In the genomic region with DNA sequence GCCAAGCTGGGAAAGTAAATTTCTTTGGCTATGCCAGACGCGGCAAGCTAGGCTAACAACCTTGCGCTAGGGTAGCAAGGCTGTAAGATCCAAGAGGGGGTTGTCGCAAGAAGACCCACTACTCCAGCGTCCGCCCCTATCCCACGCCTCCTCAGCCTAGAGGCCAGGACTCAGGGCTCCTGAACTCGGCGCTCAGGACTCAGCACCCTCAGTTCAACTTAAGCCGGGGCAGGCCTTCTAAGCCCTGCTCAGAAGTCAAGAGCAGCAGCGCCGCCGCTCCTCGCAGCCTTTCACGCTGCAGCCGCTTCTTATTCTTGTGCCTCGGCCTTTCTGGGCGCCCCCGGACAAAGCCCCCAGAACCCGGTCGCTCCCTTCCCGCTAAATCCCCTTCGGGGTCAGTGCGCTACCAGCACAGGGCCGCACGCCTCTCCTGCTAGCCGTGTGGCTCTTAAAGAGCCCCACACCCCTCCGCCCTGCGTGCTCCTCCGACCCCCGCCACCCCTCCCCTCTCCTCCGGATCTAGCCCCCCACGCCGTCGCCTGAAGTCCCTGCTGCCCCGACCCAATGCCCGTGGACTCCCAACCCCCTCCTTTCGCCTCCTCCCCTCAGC, we compare ENCODE assay signal across 13 mouse cellular contexts. TPM values are rescaled to one million over a fixed set of nuclear protein-coding genes. Genes with fewer than 3 reads are reported as not detected.
A peak's percentile ranks its signal among the peaks of the same experiment; 100 is the strongest.
DNase-seq lines count a peak whose midpoint lies in the region; ATAC-seq and TF ChIP-seq lines count a peak whose summit lies in the region.
"Had no signal": no experiment of that assay in that cellular context is flagged by ENCODE, and none has a peak within 500 bp of the region (broad histone marks: within the 10 kb centered on the region; RNA-seq: fewer than 3 reads in every experiment).

No protein-coding gene starts in this region.

- 0 out of 2 replicates have a peak overlapping the region, but pooled peaks have one; percentile 21 for H3K9ac ChIP-seq in ES-Bruce4 (ENCODE audit: low read depth, poor library complexity, severe bottlenecking)
- no peak overlapping the region for H3K9ac ChIP-seq in embryonic facial prominence, embryonic 15.5 days
- no peak overlapping the region; the same call in 1 of the 2 replicates for H3K9ac ChIP-seq in limb, embryonic 13.5 days
- H3K9ac ChIP-seq: hindbrain, embryonic 15.5 days; neural tube, embryonic 13.5 days had no signal

- TF ChIP-seq CTCF in ES-Bruce4 (IDR thresholded peaks at IDR 0.05; ENCODE audit: low read depth, low read length): no peak

- no peaks in the 10 kb centered on the region for H3K36me3 ChIP-seq in heart, embryonic 10.5 days
- no peaks in the 10 kb centered on the region for H3K36me3 ChIP-seq in ES-Bruce4 (ENCODE audit: control insufficient read depth, insufficient read depth, low read length, poor library complexity, severe bottlenecking)
- no peaks in the 10 kb centered on the region for H3K36me3 ChIP-seq in embryonic facial prominence, embryonic 15.5 days
- H3K36me3 ChIP-seq in limb, embryonic 13.5 days: no peaks in the 10 kb centered on the region
- H3K36me3 ChIP-seq: hindbrain, embryonic 15.5 days; neural tube, embryonic 13.5 days had no signal

- H3K4me3 ChIP-seq in heart, embryonic 10.5 days: peak overlapping the region; percentile 40
- H3K4me3 ChIP-seq in ES-Bruce4 (ENCODE audit: low read depth, low read length): peak overlapping the region; percentile 19
- peak overlapping the region; percentile 21 for H3K4me3 ChIP-seq in embryonic facial prominence, embryonic 15.5 days (replicated peaks)
- H3K4me3 ChIP-seq in limb, embryonic 13.5 days: peak overlapping the region; percentile 22
- H3K4me3 ChIP-seq: hindbrain, embryonic 15.5 days; neural tube, embryonic 13.5 days had no signal

- H3K4me1 ChIP-seq in heart, embryonic 10.5 days: peaks cover 28% of the 10 kb centered on the region
- H3K4me1 ChIP-seq in ES-Bruce4 (ENCODE audit: control insufficient read depth, insufficient read depth, low read length): peaks cover 2% of the 10 kb centered on the region
- H3K4me1 ChIP-seq in embryonic facial prominence, embryonic 15.5 days: peaks cover 20% of the 10 kb centered on the region
- H3K4me1 ChIP-seq in limb, embryonic 13.5 days: peaks cover 25% of the 10 kb centered on the region

- WGBS in heart, embryonic 10.5 days: under 1% methylated on average over 38 of the region's 38 CpGs
- under 1% methylated on average over 38 of the region's 38 CpGs for WGBS in embryonic facial prominence, embryonic 15.5 days
- under 1% methylated on average over 38 of the region's 38 CpGs for WGBS in limb, embryonic 13.5 days

- TF ChIP-seq EP300 in ES-Bruce4 (IDR thresholded peaks at IDR 0.05; ENCODE audit: insufficient read depth, low read depth, low read length): no peak

- DNase-seq in heart, embryonic 10.5 days (ENCODE audit: low spot score): no peak
- DNase-seq in heart, postnatal 4 days: no peak
- no peak for DNase-seq in adrenal gland, adult 2 months
- no peak for DNase-seq in liver
- DNase-seq in left cerebral cortex, adult 8-10 months (ENCODE audit: low spot score in 2 of 2): no peak
- DNase-seq: adrenal gland, postnatal 36 days; cerebellum, adult 18-20 months; kidney, postnatal 4 days had no signal

- peak overlapping the region; percentile 30 for H3K4me2 ChIP-seq in embryonic facial prominence, embryonic 15.5 days (replicated peaks)
- H3K4me2 ChIP-seq in limb, embryonic 13.5 days (replicated peaks): peak overlapping the region; percentile 51
- H3K4me2 ChIP-seq: hindbrain, embryonic 15.5 days; neural tube, embryonic 13.5 days had no signal

- no peak overlapping the region for H3K27ac ChIP-seq in heart, embryonic 10.5 days
- H3K27ac ChIP-seq in ES-Bruce4 (ENCODE audit: insufficient read depth, low read length): no peak overlapping the region
- no peak overlapping the region for H3K27ac ChIP-seq in embryonic facial prominence, embryonic 15.5 days (replicated peaks)
- H3K27ac ChIP-seq in limb, embryonic 13.5 days: no peak overlapping the region
- H3K27ac ChIP-seq: hindbrain, embryonic 15.5 days; neural tube, embryonic 13.5 days had no signal

- no peak for ATAC-seq in embryonic facial prominence, embryonic 15.5 days (ENCODE audit: insufficient number of reproducible peaks, low FRiP score, low TSS enrichment, low read depth)
- 0 out of 2 replicates have a peak, but pooled peaks have one; percentile 13 for ATAC-seq in limb, embryonic 13.5 days (ENCODE audit: low FRiP score, low read depth)

- no peaks in the 10 kb centered on the region for H3K9me3 ChIP-seq in heart, embryonic 10.5 days
- H3K9me3 ChIP-seq in ES-Bruce4 (replicated peaks; ENCODE audit: control insufficient read depth, insufficient read depth, low read length, poor library complexity, severe bottlenecking): 0 out of 2 replicates have a peak, but pooled peaks cover 4% of the 10 kb centered on the region
- H3K9me3 ChIP-seq in embryonic facial prominence, embryonic 15.5 days (replicated peaks): no peaks in the 10 kb centered on the region
- no peaks in the 10 kb centered on the region for H3K9me3 ChIP-seq in limb, embryonic 13.5 days
- H3K9me3 ChIP-seq: hindbrain, embryonic 15.5 days; neural tube, embryonic 13.5 days had no signal

- no peak for TF ChIP-seq POLR2A in ES-Bruce4 (IDR thresholded peaks at IDR 0.05; ENCODE audit: insufficient read depth, low read length)

- peaks cover 100% of the 10 kb centered on the region for H3K27me3 ChIP-seq in heart, embryonic 10.5 days (ENCODE audit: insufficient read depth, poor library complexity, severe bottlenecking)
- H3K27me3 ChIP-seq in ES-Bruce4 (ENCODE audit: control insufficient read depth, insufficient read depth, low read length, poor library complexity, severe bottlenecking): peaks cover 61% of the 10 kb centered on the region
- peaks cover 100% of the 10 kb centered on the region for H3K27me3 ChIP-seq in embryonic facial prominence, embryonic 15.5 days
- peaks cover 100% of the 10 kb centered on the region for H3K27me3 ChIP-seq in limb, embryonic 13.5 days

RNA-seq across cellular contexts. Expression of a gene that starts 1.4 kb away (rescaled TPM):
- polyA plus RNA-seq in heart, embryonic 10.5 days (2016; fragmentation: Nextera tagmentation; extraction: Ambion mirVana): 0.06 TPM in 1 of 2 replicates, not detected in the other
- total RNA-seq in heart, postnatal 4 days (2021): not detected
- 0.26 TPM in 1 of 2 replicates, not detected in the other for polyA plus RNA-seq in ES-Bruce4 (2011; ENCODE audit: insufficient read depth, insufficient read length, low read depth, missing spikeins)
- 6.0 and 6.6 TPM in 2 replicates for polyA plus RNA-seq in embryonic facial prominence, embryonic 15.5 days (2015; fragmentation: Nextera tagmentation; extraction: Ambion mirVana)
- not detected in 2 replicates for polyA plus RNA-seq in limb, embryonic 13.5 days (2015; fragmentation: Nextera tagmentation; extraction: Ambion mirVana)
- total RNA-seq in adrenal gland, adult 2 months (2021): not detected
- polyA plus RNA-seq in adrenal gland, adult 2 months (2012; rRNA removed): not detected in 2 replicates
- 10 to 100 TPM; 11.3 to 16.9 (median 12.1) TPM for total RNA-seq in left cerebral cortex, adult 8-10 months (2022)
- total RNA-seq: adrenal gland, postnatal 36 days had no signal
- polyA plus RNA-seq: neural tube, embryonic 13.5 days had no signal
